Mouse (Mus musculus): ENCODE measurements around the gene Lgals9. TPM values are rescaled to one million over a fixed set of nuclear protein-coding genes. Genes with fewer than 3 reads are reported as not detected.

The Lgals9 gene
- polyA plus RNA-seq, 1 experiment, result 589 TPM

DNA sequence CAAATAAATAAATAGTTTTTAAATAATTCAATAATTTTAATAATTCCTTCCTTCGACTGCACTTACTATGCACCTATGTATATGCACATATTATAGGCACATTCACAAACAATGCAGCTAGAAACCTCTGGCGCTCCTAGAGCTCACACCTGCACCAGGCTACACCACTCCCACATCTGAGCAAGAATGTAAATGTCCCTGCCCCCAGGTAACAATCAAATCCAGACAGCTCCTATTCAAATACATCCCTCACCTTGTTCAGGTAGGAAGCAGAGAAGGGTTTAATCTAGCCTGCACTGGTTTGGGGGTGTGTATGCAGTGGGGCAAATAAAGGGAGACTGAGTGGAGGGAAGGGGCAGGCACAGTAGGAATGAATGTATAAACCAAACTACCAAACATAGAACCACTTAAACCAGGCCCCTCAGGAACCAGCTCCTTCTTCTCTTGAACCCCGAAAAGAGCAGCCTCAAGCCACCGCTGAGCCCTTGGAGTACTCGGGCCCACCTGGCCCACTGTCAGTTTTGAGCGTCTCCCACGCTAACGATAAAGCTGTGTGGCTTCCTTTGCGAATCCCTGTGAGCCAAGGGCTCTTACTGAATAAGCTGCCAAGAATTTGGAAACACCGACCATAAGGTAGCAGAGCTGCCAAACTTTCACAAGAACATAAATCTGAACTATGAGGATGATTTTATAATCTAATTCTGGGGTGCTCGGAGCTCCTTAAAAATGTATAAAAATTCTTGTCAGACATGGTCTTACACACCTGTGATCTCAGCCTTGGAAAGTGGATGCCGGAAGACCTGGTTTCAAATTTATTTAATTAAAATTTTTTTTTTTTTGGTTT lies 6.3 kb downstream of the Lgals9 start:
- Histone ChIP-seq H3K4me3 (ENCODE audit: control insufficient read depth, insufficient read depth, low read length) (no peak overlapping the region), H3K27me3 (ENCODE audit: control insufficient read depth, insufficient read depth, low read length) (no peaks in the 10 kb centered on the region), H3K36me3 (ENCODE audit: control insufficient read depth, insufficient read depth, low read length) (peaks cover 34% of the 10 kb centered on the region), H3K27ac (ENCODE audit: control insufficient read depth, insufficient read depth, low read length) (peak overlapping the region; percentile 25; the same call in 1 of the 2 replicates), H3K4me1 (replicated peaks; ENCODE audit: control insufficient read depth, insufficient read depth, low read length) (peaks cover 31% of the 10 kb centered on the region)
- no peak for DNase-seq
- TF ChIP-seq CTCF (IDR thresholded peaks at IDR 0.05; ENCODE audit: borderline replicate concordance, control insufficient read depth, extremely low read depth, insufficient read depth, low read length, poor library complexity), result no peak
- TF ChIP-seq POLR2A (IDR thresholded peaks at IDR 0.05; ENCODE audit: control insufficient read depth, extremely low read depth, insufficient read depth, low read length, poor library complexity), result no peak
- WGBS, result 80% methylated on average over 12 of the region's 12 CpGs

DNA sequence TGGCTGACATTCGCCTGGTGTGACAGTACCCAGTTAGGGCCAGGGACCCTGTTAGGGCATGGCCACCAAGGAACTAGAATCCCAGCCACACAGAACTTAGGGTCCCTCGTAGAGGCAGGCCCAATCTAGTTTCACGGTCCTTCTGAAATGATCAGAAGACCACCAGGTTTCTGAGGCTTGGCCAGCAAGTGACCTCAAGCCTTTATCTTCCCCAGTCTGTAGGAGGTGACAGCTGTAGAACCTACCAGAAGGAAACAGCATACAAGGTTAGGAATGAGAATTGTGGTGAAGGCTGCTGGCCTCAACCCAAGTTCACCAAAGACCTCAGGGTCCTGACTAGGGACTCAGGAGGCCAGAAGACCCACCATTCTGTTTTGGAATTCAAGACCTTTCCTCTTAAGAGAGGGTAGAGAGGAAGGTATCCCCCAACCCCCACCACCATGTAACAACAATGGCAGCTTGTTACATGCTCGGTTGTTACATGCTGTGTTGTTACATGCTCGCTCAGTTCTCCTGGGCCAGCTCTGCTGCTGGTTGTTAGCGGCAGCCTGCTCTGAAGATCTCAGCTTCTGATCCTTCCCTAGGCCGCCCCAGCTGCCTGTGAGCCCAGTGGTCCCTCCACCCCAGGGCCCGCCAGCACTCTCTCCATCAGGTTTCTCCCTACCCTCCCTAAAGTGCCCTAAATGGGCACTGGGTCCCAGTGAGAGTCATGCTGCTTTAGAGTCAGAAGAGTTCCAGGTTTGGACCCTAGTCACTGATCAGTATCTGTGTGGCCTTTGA lies 7.8 kb downstream of the Lgals9 start:
- Histone ChIP-seq H3K4me3 (ENCODE audit: control insufficient read depth, insufficient read depth, low read length) (no peak overlapping the region), H3K36me3 (ENCODE audit: control insufficient read depth, insufficient read depth, low read length) (peaks cover 42% of the 10 kb centered on the region), H3K4me1 (replicated peaks; ENCODE audit: control insufficient read depth, insufficient read depth, low read length) (peaks cover 37% of the 10 kb centered on the region), H3K27ac (ENCODE audit: control insufficient read depth, insufficient read depth, low read length) (no peak overlapping the region), H3K27me3 (ENCODE audit: control insufficient read depth, insufficient read depth, low read length) (no peaks in the 10 kb centered on the region)
- TF ChIP-seq POLR2A (IDR thresholded peaks at IDR 0.05; ENCODE audit: control insufficient read depth, extremely low read depth, insufficient read depth, low read length, poor library complexity), result no peak
- no peak for TF ChIP-seq CTCF (IDR thresholded peaks at IDR 0.05; ENCODE audit: borderline replicate concordance, control insufficient read depth, extremely low read depth, insufficient read depth, low read length, poor library complexity)
- WGBS, result 92% methylated on average over 8 of the region's 8 CpGs
- DNase-seq, result no peak

DNA sequence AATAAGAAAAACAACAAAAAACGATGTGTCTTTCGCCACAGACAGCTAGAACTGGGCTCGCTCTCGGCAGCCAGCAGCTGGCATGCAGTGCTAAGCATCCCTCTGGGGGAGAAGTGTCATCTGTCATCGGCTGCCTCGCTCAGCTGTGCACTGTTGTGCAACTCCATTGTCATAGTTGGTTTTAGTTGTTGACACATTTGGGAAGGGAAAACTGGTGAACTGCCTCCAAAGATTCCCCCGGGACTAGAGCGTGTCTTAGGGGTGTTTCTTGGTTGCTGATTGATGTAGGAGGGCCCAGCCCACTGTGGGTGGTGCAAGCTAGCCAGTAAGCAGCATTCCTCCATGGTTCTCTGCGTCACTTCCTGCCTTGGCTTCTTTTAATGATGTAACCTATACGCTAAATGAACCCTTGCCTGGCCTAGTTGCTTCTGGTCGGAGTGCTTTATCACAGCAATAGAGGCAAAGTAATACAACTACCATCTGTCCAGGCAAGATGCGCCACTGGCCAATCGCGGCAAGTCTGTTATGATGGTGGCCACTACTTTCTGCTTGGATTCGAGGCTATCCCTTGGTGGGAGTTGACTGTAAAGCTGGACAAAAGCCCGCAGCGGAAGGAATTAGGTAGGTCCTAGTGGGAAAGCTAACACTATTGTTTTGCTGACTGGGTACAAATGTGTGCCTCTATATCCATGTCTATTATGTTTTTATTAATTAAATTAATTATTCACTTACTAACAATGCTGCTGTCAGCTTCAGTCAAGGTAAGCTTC lies 11.2 kb downstream of the Lgals9 start:
- DNase-seq, result no peak
- peak overlapping the region; percentile 72 for H3K27ac ChIP-seq (ENCODE audit: control insufficient read depth, insufficient read depth, low read length)
- no peak overlapping the region for H3K4me3 ChIP-seq (ENCODE audit: control insufficient read depth, insufficient read depth, low read length)
- peaks cover 75% of the 10 kb centered on the region for H3K36me3 ChIP-seq (ENCODE audit: control insufficient read depth, insufficient read depth, low read length)
- H3K4me1 ChIP-seq (replicated peaks; ENCODE audit: control insufficient read depth, insufficient read depth, low read length), result peaks cover 28% of the 10 kb centered on the region
- WGBS, result 67% methylated on average over 17 of the region's 17 CpGs
- TF ChIP-seq POLR2A (IDR thresholded peaks at IDR 0.05; ENCODE audit: control insufficient read depth, extremely low read depth, insufficient read depth, low read length, poor library complexity) (no peak), CTCF (IDR thresholded peaks at IDR 0.05; ENCODE audit: borderline replicate concordance, control insufficient read depth, extremely low read depth, insufficient read depth, low read length, poor library complexity) (no peak)
- no peaks in the 10 kb centered on the region for H3K27me3 ChIP-seq (ENCODE audit: control insufficient read depth, insufficient read depth, low read length)

DNA sequence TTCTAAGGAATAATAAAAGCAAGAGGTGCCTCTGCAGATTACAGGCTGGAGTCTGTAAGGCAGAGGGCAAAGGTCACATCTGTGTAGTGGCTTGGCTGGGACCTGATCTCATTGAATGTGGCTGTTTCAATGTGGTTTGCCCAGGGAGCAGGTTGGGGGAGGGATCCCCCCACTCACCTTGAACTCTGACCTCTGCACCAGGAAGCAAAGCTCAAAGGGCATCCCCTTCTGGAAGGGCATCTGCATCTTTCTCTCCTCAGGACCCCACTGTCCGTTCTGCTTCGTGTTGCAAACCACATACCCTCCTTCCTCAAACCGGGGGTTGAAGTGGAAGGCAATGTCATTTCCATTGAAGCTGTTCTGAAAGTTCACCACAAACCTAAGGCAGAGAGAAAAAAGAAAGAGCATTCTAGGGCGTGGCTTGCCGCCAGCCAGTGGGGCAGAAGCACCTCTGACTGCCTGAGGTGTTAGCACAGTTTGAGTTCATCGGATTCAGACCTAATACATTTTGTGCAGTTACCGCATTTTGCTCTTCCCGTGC lies 11.9 kb downstream of the Lgals9 start:
- Histone ChIP-seq H3K36me3 (ENCODE audit: control insufficient read depth, insufficient read depth, low read length) (peaks cover 81% of the 10 kb centered on the region), H3K4me3 (ENCODE audit: control insufficient read depth, insufficient read depth, low read length) (no peak overlapping the region), H3K4me1 (replicated peaks; ENCODE audit: control insufficient read depth, insufficient read depth, low read length) (peaks cover 24% of the 10 kb centered on the region), H3K27me3 (ENCODE audit: control insufficient read depth, insufficient read depth, low read length) (no peaks in the 10 kb centered on the region), H3K27ac (ENCODE audit: control insufficient read depth, insufficient read depth, low read length) (peak overlapping the region; percentile 72)
- TF ChIP-seq POLR2A (IDR thresholded peaks at IDR 0.05; ENCODE audit: control insufficient read depth, extremely low read depth, insufficient read depth, low read length, poor library complexity) (no peak), CTCF (IDR thresholded peaks at IDR 0.05; ENCODE audit: borderline replicate concordance, control insufficient read depth, extremely low read depth, insufficient read depth, low read length, poor library complexity) (no peak)
- DNase-seq, result peak; percentile 48
- WGBS, result 13% methylated on average over 8 of the region's 8 CpGs

DNA sequence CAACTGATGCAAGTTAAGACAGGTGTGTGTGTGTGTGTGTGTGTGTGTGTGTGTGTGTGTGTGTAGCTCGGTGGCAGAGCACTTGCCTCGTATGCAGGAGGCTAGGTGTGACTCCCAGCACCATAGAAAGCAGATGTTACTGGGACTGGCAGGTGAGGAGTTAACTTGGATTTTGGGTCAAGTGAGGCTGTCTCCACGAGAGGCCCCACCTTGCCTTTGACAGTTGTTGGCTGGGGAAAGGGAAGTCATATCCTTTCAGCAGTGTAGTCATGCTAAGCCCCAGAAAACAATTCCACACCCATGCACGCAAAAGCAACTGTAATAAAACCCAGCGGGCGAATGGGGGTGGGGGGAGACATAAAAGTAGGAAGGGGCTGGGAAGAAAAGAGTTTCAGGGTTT lies 12.4 kb downstream of the Lgals9 start:
- WGBS, result 56% methylated on average over 6 of the region's 6 CpGs
- H3K27ac ChIP-seq (ENCODE audit: control insufficient read depth, insufficient read depth, low read length), result peak overlapping the region; percentile 72
- DNase-seq, result no peak
- no peak overlapping the region for H3K4me3 ChIP-seq (ENCODE audit: control insufficient read depth, insufficient read depth, low read length)
- no peaks in the 10 kb centered on the region for H3K27me3 ChIP-seq (ENCODE audit: control insufficient read depth, insufficient read depth, low read length)
- TF ChIP-seq POLR2A (IDR thresholded peaks at IDR 0.05; ENCODE audit: control insufficient read depth, extremely low read depth, insufficient read depth, low read length, poor library complexity), result no peak
- no peak for TF ChIP-seq CTCF (IDR thresholded peaks at IDR 0.05; ENCODE audit: borderline replicate concordance, control insufficient read depth, extremely low read depth, insufficient read depth, low read length, poor library complexity)
- peaks cover 24% of the 10 kb centered on the region for H3K4me1 ChIP-seq (replicated peaks; ENCODE audit: control insufficient read depth, insufficient read depth, low read length)
- H3K36me3 ChIP-seq (ENCODE audit: control insufficient read depth, insufficient read depth, low read length), result peaks cover 83% of the 10 kb centered on the region

DNA sequence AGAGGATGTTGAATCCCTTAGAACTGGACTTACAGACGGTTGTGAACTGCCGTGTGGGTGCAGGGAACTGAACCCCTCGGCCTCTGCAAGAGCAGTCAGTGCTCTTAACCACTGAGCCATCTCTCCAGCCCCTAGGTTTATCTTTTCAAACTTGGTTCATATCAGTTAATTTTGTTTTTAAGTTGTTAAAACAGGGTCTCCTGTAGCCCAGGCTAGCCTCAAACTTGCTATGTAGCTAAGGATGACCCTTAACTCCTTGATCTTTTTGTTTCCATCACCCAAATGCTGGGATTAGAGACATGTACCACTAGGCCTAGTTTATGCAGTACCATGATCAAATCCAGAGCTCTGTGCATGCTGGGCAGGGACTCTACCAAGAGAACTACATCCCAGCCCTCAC lies 13.0 kb downstream of the Lgals9 start:
- H3K36me3 ChIP-seq (ENCODE audit: control insufficient read depth, insufficient read depth, low read length), result peaks cover 86% of the 10 kb centered on the region
- H3K4me1 ChIP-seq (replicated peaks; ENCODE audit: control insufficient read depth, insufficient read depth, low read length), result peaks cover 24% of the 10 kb centered on the region
- WGBS, result 97% methylated on average over 3 of the region's 3 CpGs

More for the DNA sequence above, 13.0 kb downstream of the Lgals9 start:
- Histone ChIP-seq H3K27ac (ENCODE audit: control insufficient read depth, insufficient read depth, low read length) (no peak overlapping the region), H3K27me3 (ENCODE audit: control insufficient read depth, insufficient read depth, low read length) (no peaks in the 10 kb centered on the region), H3K4me3 (ENCODE audit: control insufficient read depth, insufficient read depth, low read length) (no peak overlapping the region)
- no peak for TF ChIP-seq CTCF (IDR thresholded peaks at IDR 0.05; ENCODE audit: borderline replicate concordance, control insufficient read depth, extremely low read depth, insufficient read depth, low read length, poor library complexity)
- no peak for TF ChIP-seq POLR2A (IDR thresholded peaks at IDR 0.05; ENCODE audit: control insufficient read depth, extremely low read depth, insufficient read depth, low read length, poor library complexity)
- DNase-seq, result no peak

Measured in thymus, adult 2 months (tissue).